Mouse (Mus musculus): Measurements from ENCODE around the gene P2ry12.

DNA sequence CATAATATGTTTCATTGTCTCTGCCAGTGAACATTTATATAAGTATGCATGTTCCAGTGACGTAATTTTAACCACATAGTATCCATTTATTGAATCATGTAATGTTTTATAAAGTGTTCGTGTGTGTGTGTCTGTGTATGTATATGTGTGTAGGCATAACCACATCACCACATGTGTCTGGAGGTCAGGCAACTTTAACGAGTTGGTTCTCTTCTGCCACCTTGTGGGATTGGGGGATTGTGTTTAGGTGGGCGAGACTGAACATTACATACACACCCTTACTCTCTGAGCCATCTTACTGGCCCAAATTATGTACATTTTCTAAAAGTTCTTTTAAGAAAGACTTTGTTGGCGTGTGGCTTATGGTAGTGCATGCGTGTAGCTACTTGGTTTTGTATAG lies 94.2 kb downstream of the P2ry12 start:
- TF ChIP-seq CTCF (IDR thresholded peaks at IDR 0.05; ENCODE audit: extremely low read depth, insufficient read length, insufficient replicate concordance, low read depth, low read length) = no peak
- no peak for TF ChIP-seq POLR2A (IDR thresholded peaks at IDR 0.05; ENCODE audit: low read depth, low read length)

Data from small intestine, adult 2 months (tissue).